Mouse (Mus musculus) midbrain, embryonic 15.5 days (tissue): ENCODE measurements around the gene Dsn1. TPM values are rescaled to one million over a fixed set of nuclear protein-coding genes. Genes with fewer than 3 reads are reported as not detected.

Experiments
- ATAC-seq: fragments of 200-750 bp; cut with Nextera tagmentation; replicated peaks from 2 replicates; pipeline ENCODE4 v1.8.0; 2017; ENCODE audit warnings: moderate TSS enrichment
- H3K27ac ChIP-seq: fragments of 300-500 bp; sonication (generic); 2 replicates; pipeline ENCODE4 v1.5.1; 2015; ENCODE audit warnings: mild to moderate bottlenecking, inconsistent platforms
- H3K27me3 ChIP-seq: fragments of 300-500 bp; sonication (generic); replicated peaks from 2 replicates; pipeline ENCODE4 v1.6.1; 2015; ENCODE audit warnings: inconsistent platforms
- H3K36me3 ChIP-seq: fragments of 300-500 bp; sonication (generic); replicated peaks from 2 replicates; pipeline ENCODE4 v1.6.1; 2015; ENCODE audit warnings: inconsistent platforms
- H3K4me1 ChIP-seq: fragments of 300-500 bp; sonication (generic); 2 replicates; pipeline ENCODE4 v1.6.1; 2015; ENCODE audit warnings: inconsistent platforms
- H3K4me2 ChIP-seq: fragments of 300-500 bp; sonication (generic); 2 replicates; pipeline ENCODE4 v1.6.1; 2015; ENCODE audit warnings: inconsistent platforms, mild to moderate bottlenecking, moderate library complexity
- H3K4me3 ChIP-seq: fragments of 300-500 bp; sonication (generic); 2 replicates; pipeline ENCODE4 v1.5.1; 2015; ENCODE audit warnings: mild to moderate bottlenecking, inconsistent platforms
- H3K9ac ChIP-seq: fragments of 300-500 bp; sonication (generic); 2 replicates; pipeline ENCODE4 v1.6.1; 2015; ENCODE audit warnings: mild to moderate bottlenecking, inconsistent platforms
- H3K9me3 ChIP-seq: fragments of 300-500 bp; sonication (generic); 2 replicates; pipeline ENCODE4 v1.6.1; 2016; ENCODE audit warnings: inconsistent platforms
- WGBS: fragments of 180-500 bp; shearing (Covaris S2); methylation state at CpG from one replicate; pipeline ENCODE4 v1.1.7; 2015; ENCODE audit warnings: mixed read lengths; 5-methylcytosine and 5-hydroxymethylcytosine counted together
- polyA plus RNA-seq: library from polyadenylated mRNA; unstranded; fragments of >200 nt; fragmentation: Nextera tagmentation; extraction: Ambion mirVana; gene quantifications from 2 replicates; pipeline ENCODE4 v1.2.1, GENCODE M21; 2015

The Dsn1 gene
- polyA plus RNA-seq, 1 experiment from 2014 or later = 8.9 TPM

- Histone ChIP-seq H3K36me3 (no peaks in the 10 kb centered on the region), H3K4me1 (no peaks in the 10 kb centered on the region), H3K4me3 (no peak overlapping the region), H3K27ac (no peak overlapping the region), H3K27me3 (no peaks in the 10 kb centered on the region), H3K9ac (no peak overlapping the region), H3K9me3 (no peaks in the 10 kb centered on the region), H3K4me2 (no peak overlapping the region)
- ATAC-seq = no peak
- WGBS = 74% methylated on average over 7 of the region's 7 CpGs
Measured at GRCm38 (mm10) chr2:156956306-156956705, 50.6 kb downstream of the Dsn1 start.

DNA sequence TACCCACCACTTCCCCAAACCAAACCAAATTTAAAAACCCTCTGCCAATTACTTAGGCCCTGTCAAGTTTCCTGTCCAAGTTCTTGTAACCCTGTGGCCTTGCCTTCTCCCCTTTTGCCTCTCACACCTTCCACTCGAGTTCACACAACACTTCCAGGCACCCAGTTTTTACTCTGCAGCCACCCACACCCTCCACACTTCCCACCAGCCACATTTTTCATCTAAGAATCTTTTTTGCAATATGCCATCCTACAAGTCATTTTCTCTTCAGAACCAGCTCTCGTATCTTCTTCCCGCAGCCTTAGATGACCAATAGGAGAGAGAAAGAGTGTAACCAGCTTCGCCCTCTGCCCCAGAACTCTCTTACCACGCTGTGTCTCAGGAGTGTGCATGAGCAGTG, 52.5 kb downstream of the Dsn1 start:
- no peaks in the 10 kb centered on the region for H3K9me3 ChIP-seq
- ATAC-seq = no peak
- no peak overlapping the region for H3K4me3 ChIP-seq
- no peaks in the 10 kb centered on the region for H3K27me3 ChIP-seq
- H3K4me2 ChIP-seq = no peak overlapping the region
- H3K4me1 ChIP-seq = no peaks in the 10 kb centered on the region
- H3K36me3 ChIP-seq = no peaks in the 10 kb centered on the region
- no peak overlapping the region for H3K27ac ChIP-seq
- WGBS = 93% methylated on average over 5 of the region's 5 CpGs
- no peak overlapping the region for H3K9ac ChIP-seq

- Histone ChIP-seq H3K27ac (no peak overlapping the region), H3K4me3 (no peak overlapping the region), H3K9me3 (no peaks in the 10 kb centered on the region), H3K27me3 (no peaks in the 10 kb centered on the region), H3K9ac (no peak overlapping the region), H3K4me2 (no peak overlapping the region), H3K4me1 (no peaks in the 10 kb centered on the region), H3K36me3 (peaks cover 15% of the 10 kb centered on the region; the same call in 1 of the 2 replicates)
- ATAC-seq = no peak
- WGBS = 89% methylated on average over 10 of the region's 10 CpGs
Measured at GRCm38 (mm10) chr2:156951301-156952094, 55.5 kb downstream of the Dsn1 start.

GRCm38 (mm10) chr2:156950816-156951215, 56.1 kb downstream of the Dsn1 start:
- Histone ChIP-seq H3K4me2 (no peak overlapping the region), H3K27me3 (no peaks in the 10 kb centered on the region), H3K4me1 (no peaks in the 10 kb centered on the region), H3K4me3 (no peak overlapping the region), H3K27ac (no peak overlapping the region), H3K9me3 (no peaks in the 10 kb centered on the region), H3K9ac (no peak overlapping the region), H3K36me3 (peaks cover 20% of the 10 kb centered on the region; the same call in 1 of the 2 replicates)
- ATAC-seq = no peak
- WGBS = 94% methylated on average over 3 of the region's 3 CpGs

Other genes with a start within 250 kb of the Dsn1 start
- gene Myl9, start 231.7 kb downstream of the Dsn1 start, polyA plus RNA-seq = 41.2 and 41.6 TPM in 2 replicates
- 19.9 and 21.9 TPM in 2 replicates for gene Tgif2, start 167.1 kb downstream of the Dsn1 start, polyA plus RNA-seq
- gene 4930518I15Rik, start 149.2 kb downstream of the Dsn1 start, polyA plus RNA-seq = 11.3 and 11.6 TPM in 2 replicates
- gene Rab5if, start 144.0 kb downstream of the Dsn1 start, polyA plus RNA-seq = 135 and 139 TPM in 2 replicates
- 0.18 and 0.19 TPM in 2 replicates for gene Sla2, start 120.0 kb downstream of the Dsn1 start, polyA plus RNA-seq
- gene Ndrg3, start 15.1 kb downstream of the Dsn1 start, polyA plus RNA-seq = 132 and 136 TPM in 2 replicates
- gene Soga1, start 72.1 kb upstream of the Dsn1 start, polyA plus RNA-seq = 6.8 and 7.1 TPM in 2 replicates
- not detected in 2 replicates for gene Tldc2, start 79.9 kb upstream of the Dsn1 start, polyA plus RNA-seq
- 9.4 and 9.9 TPM in 2 replicates for gene Samhd1, start 128.1 kb upstream of the Dsn1 start, polyA plus RNA-seq
- 6.2 and 6.3 TPM in 2 replicates for gene Rbl1, start 197.4 kb upstream of the Dsn1 start, polyA plus RNA-seq